Mouse (Mus musculus): ENCODE results near the gene 1110059E24Rik. TPM values are rescaled to one million over a fixed set of nuclear protein-coding genes. Genes with fewer than 3 reads are reported as not detected.

Gene 1110059E24Rik
- polyA plus RNA-seq, 1 experiment from 2014 or later: 72.5 TPM

GRCm38 (mm10) chr19:21577443-21577842 is 75.3 kb downstream of the 1110059E24Rik start:
- no peak for ATAC-seq (ENCODE audit: insufficient number of reproducible peaks, low FRiP score, low TSS enrichment, low read depth)
- no peak overlapping the region for H3K4me3 ChIP-seq (ENCODE audit: low read depth, low read length)
- H3K27me3 ChIP-seq (ENCODE audit: control insufficient read depth, insufficient read depth, low read length): no peaks in the 10 kb centered on the region
- DNase-seq (ENCODE audit: low spot score): no peak
- no peaks in the 10 kb centered on the region for H3K4me1 ChIP-seq (ENCODE audit: control insufficient read depth, insufficient read depth, low read length)
- H3K4me2 ChIP-seq (ENCODE audit: low read depth, severe bottlenecking): no peak overlapping the region
- H3K9ac ChIP-seq (ENCODE audit: low read length): no peak overlapping the region
- H3K27ac ChIP-seq (replicated peaks; ENCODE audit: low read depth, low read length): no peak overlapping the region
- H3K36me3 ChIP-seq (ENCODE audit: control insufficient read depth, insufficient read depth, low read length): no peaks in the 10 kb centered on the region
- H3K9me3 ChIP-seq (ENCODE audit: control insufficient read depth, low read length): no peaks in the 10 kb centered on the region
- WGBS: 68% methylated on average over 3 of the region's 3 CpGs

GRCm38 (mm10) chr19:21571986-21572385 is 80.8 kb downstream of the 1110059E24Rik start:
- Histone ChIP-seq H3K9me3 (ENCODE audit: control insufficient read depth, low read length) (no peaks in the 10 kb centered on the region), H3K27me3 (ENCODE audit: control insufficient read depth, insufficient read depth, low read length) (no peaks in the 10 kb centered on the region), H3K27ac (replicated peaks; ENCODE audit: low read depth, low read length) (no peak overlapping the region), H3K4me2 (ENCODE audit: low read depth, severe bottlenecking) (no peak overlapping the region), H3K4me1 (ENCODE audit: control insufficient read depth, insufficient read depth, low read length) (no peaks in the 10 kb centered on the region), H3K4me3 (ENCODE audit: low read depth, low read length) (no peak overlapping the region), H3K9ac (ENCODE audit: low read length) (no peak overlapping the region), H3K36me3 (ENCODE audit: control insufficient read depth, insufficient read depth, low read length) (no peaks in the 10 kb centered on the region)
- ATAC-seq (ENCODE audit: insufficient number of reproducible peaks, low FRiP score, low TSS enrichment, low read depth): no peak
- 78% methylated on average over 7 of the region's 7 CpGs for WGBS
- no peak for DNase-seq (ENCODE audit: low spot score)

- ATAC-seq (ENCODE audit: insufficient number of reproducible peaks, low FRiP score, low TSS enrichment, low read depth) (peak; percentile 70; the same call in 1 of the 2 replicates), DNase-seq (ENCODE audit: low spot score) (peak; percentile 85)
- no peak overlapping the region for H3K9ac ChIP-seq (ENCODE audit: low read length)
- H3K4me3 ChIP-seq (ENCODE audit: low read depth, low read length): no peak overlapping the region
- WGBS: 39% methylated on average over 16 of the region's 16 CpGs
- no peaks in the 10 kb centered on the region for H3K9me3 ChIP-seq (ENCODE audit: control insufficient read depth, low read length)
- no peaks in the 10 kb centered on the region for H3K4me1 ChIP-seq (ENCODE audit: control insufficient read depth, insufficient read depth, low read length)
- no peak overlapping the region for H3K27ac ChIP-seq (replicated peaks; ENCODE audit: low read depth, low read length)
- H3K36me3 ChIP-seq (ENCODE audit: control insufficient read depth, insufficient read depth, low read length): no peaks in the 10 kb centered on the region
- H3K27me3 ChIP-seq (ENCODE audit: control insufficient read depth, insufficient read depth, low read length): no peaks in the 10 kb centered on the region
- H3K4me2 ChIP-seq (ENCODE audit: low read depth, severe bottlenecking): no peak overlapping the region
Measured at GRCm38 (mm10) chr19:21571223-21571980, 81.4 kb downstream of the 1110059E24Rik start.

- H3K4me3 ChIP-seq (ENCODE audit: low read depth, low read length): no peak overlapping the region
- H3K27me3 ChIP-seq (ENCODE audit: control insufficient read depth, insufficient read depth, low read length): no peaks in the 10 kb centered on the region
- H3K9me3 ChIP-seq (ENCODE audit: control insufficient read depth, low read length): no peaks in the 10 kb centered on the region
- H3K4me2 ChIP-seq (ENCODE audit: low read depth, severe bottlenecking): no peak overlapping the region
- DNase-seq (ENCODE audit: low spot score) (no peak), ATAC-seq (ENCODE audit: insufficient number of reproducible peaks, low FRiP score, low TSS enrichment, low read depth) (no peak)
- H3K9ac ChIP-seq (ENCODE audit: low read length): no peak overlapping the region
- H3K4me1 ChIP-seq (ENCODE audit: control insufficient read depth, insufficient read depth, low read length): no peaks in the 10 kb centered on the region
- H3K36me3 ChIP-seq (ENCODE audit: control insufficient read depth, insufficient read depth, low read length): no peaks in the 10 kb centered on the region
- WGBS: 47% methylated on average over 8 of the region's 8 CpGs
- no peak overlapping the region for H3K27ac ChIP-seq (replicated peaks; ENCODE audit: low read depth, low read length)
Measured at GRCm38 (mm10) chr19:21570778-21571177, 82.0 kb downstream of the 1110059E24Rik start.

- 85% methylated on average over 3 of the region's 3 CpGs for WGBS
- no peak overlapping the region for H3K9ac ChIP-seq (ENCODE audit: low read length)
- no peak overlapping the region for H3K4me3 ChIP-seq (ENCODE audit: low read depth, low read length)
- no peak overlapping the region for H3K4me2 ChIP-seq (ENCODE audit: low read depth, severe bottlenecking)
- no peaks in the 10 kb centered on the region for H3K27me3 ChIP-seq (ENCODE audit: control insufficient read depth, insufficient read depth, low read length)
- no peaks in the 10 kb centered on the region for H3K4me1 ChIP-seq (ENCODE audit: control insufficient read depth, insufficient read depth, low read length)
- H3K9me3 ChIP-seq (ENCODE audit: control insufficient read depth, low read length): no peaks in the 10 kb centered on the region
- DNase-seq (ENCODE audit: low spot score) (no peak), ATAC-seq (ENCODE audit: insufficient number of reproducible peaks, low FRiP score, low TSS enrichment, low read depth) (no peak)
- H3K27ac ChIP-seq (replicated peaks; ENCODE audit: low read depth, low read length): no peak overlapping the region
- H3K36me3 ChIP-seq (ENCODE audit: control insufficient read depth, insufficient read depth, low read length): no peaks in the 10 kb centered on the region
Measured at GRCm38 (mm10) chr19:21568528-21569185, 84.1 kb downstream of the 1110059E24Rik start.

GRCm38 (mm10) chr19:21567933-21568332 is 84.8 kb downstream of the 1110059E24Rik start:
- DNase-seq (ENCODE audit: low spot score): no peak
- ATAC-seq (ENCODE audit: insufficient number of reproducible peaks, low FRiP score, low TSS enrichment, low read depth): no peak
- H3K27me3 ChIP-seq (ENCODE audit: control insufficient read depth, insufficient read depth, low read length): no peaks in the 10 kb centered on the region

GRCm38 (mm10) chr19:21566484-21566883 is 86.3 kb downstream of the 1110059E24Rik start:
- no peaks in the 10 kb centered on the region for H3K9me3 ChIP-seq (ENCODE audit: control insufficient read depth, low read length)
- no peaks in the 10 kb centered on the region for H3K36me3 ChIP-seq (ENCODE audit: control insufficient read depth, insufficient read depth, low read length)
- H3K27ac ChIP-seq (replicated peaks; ENCODE audit: low read depth, low read length): no peak overlapping the region
- no peak overlapping the region for H3K4me3 ChIP-seq (ENCODE audit: low read depth, low read length)
- no peaks in the 10 kb centered on the region for H3K27me3 ChIP-seq (ENCODE audit: control insufficient read depth, insufficient read depth, low read length)
- H3K4me2 ChIP-seq (ENCODE audit: low read depth, severe bottlenecking): no peak overlapping the region
- H3K4me1 ChIP-seq (ENCODE audit: control insufficient read depth, insufficient read depth, low read length): no peaks in the 10 kb centered on the region
- DNase-seq (ENCODE audit: low spot score) (no peak), ATAC-seq (ENCODE audit: insufficient number of reproducible peaks, low FRiP score, low TSS enrichment, low read depth) (no peak)
- no peak overlapping the region for H3K9ac ChIP-seq (ENCODE audit: low read length)
- WGBS: 89% methylated on average over 5 of the region's 5 CpGs

More at GRCm38 (mm10) chr19:21567933-21568332, 84.8 kb downstream of the 1110059E24Rik start:
- 88% methylated on average over 3 of the region's 3 CpGs for WGBS
- Histone ChIP-seq H3K4me1 (ENCODE audit: control insufficient read depth, insufficient read depth, low read length) (no peaks in the 10 kb centered on the region), H3K27ac (replicated peaks; ENCODE audit: low read depth, low read length) (no peak overlapping the region), H3K4me3 (ENCODE audit: low read depth, low read length) (no peak overlapping the region), H3K4me2 (ENCODE audit: low read depth, severe bottlenecking) (no peak overlapping the region), H3K9ac (ENCODE audit: low read length) (no peak overlapping the region), H3K9me3 (ENCODE audit: control insufficient read depth, low read length) (no peaks in the 10 kb centered on the region), H3K36me3 (ENCODE audit: control insufficient read depth, insufficient read depth, low read length) (no peaks in the 10 kb centered on the region)

- Histone ChIP-seq H3K4me3 (ENCODE audit: low read depth, low read length) (no peak overlapping the region), H3K4me1 (ENCODE audit: control insufficient read depth, insufficient read depth, low read length) (no peaks in the 10 kb centered on the region), H3K27ac (replicated peaks; ENCODE audit: low read depth, low read length) (no peak overlapping the region), H3K9me3 (ENCODE audit: control insufficient read depth, low read length) (no peaks in the 10 kb centered on the region), H3K36me3 (ENCODE audit: control insufficient read depth, insufficient read depth, low read length) (no peaks in the 10 kb centered on the region), H3K4me2 (ENCODE audit: low read depth, severe bottlenecking) (no peak overlapping the region), H3K9ac (ENCODE audit: low read length) (no peak overlapping the region), H3K27me3 (ENCODE audit: control insufficient read depth, insufficient read depth, low read length) (no peaks in the 10 kb centered on the region)
- ATAC-seq (ENCODE audit: insufficient number of reproducible peaks, low FRiP score, low TSS enrichment, low read depth) (no peak), DNase-seq (ENCODE audit: low spot score) (no peak)
- 0% methylated on average over 1 of the region's 1 CpGs for WGBS
Measured at GRCm38 (mm10) chr19:21564461-21564797, 88.3 kb downstream of the 1110059E24Rik start.
